Mouse (Mus musculus): ENCODE measurements around the gene Jade1.

- TF ChIP-seq CTCF (conservative IDR thresholded peaks at IDR 0.05 in 1 of 2, IDR thresholded peaks at IDR 0.05 in 1 of 2; ENCODE audit: low read depth in 2 of 2, low read length in 2 of 2): no peak
- no peak for TF ChIP-seq TCF12 (IDR thresholded peaks at IDR 0.05; ENCODE audit: low read depth, low read length)
- TF ChIP-seq EP300 (IDR thresholded peaks at IDR 0.05; ENCODE audit: low read length): no peak
- TF ChIP-seq BHLHE40 (IDR thresholded peaks at IDR 0.05; ENCODE audit: low read depth, low read length): no peak
- TF ChIP-seq ZC3H11A (IDR thresholded peaks at IDR 0.05; ENCODE audit: low read depth, low read length): no peak
These were observed 44.8 kb upstream of the Jade1 start for GRCm38 (mm10) chr3:41510750-41511149.
